ENCODE assay signal across 11 mouse cellular contexts in the genomic region with DNA sequence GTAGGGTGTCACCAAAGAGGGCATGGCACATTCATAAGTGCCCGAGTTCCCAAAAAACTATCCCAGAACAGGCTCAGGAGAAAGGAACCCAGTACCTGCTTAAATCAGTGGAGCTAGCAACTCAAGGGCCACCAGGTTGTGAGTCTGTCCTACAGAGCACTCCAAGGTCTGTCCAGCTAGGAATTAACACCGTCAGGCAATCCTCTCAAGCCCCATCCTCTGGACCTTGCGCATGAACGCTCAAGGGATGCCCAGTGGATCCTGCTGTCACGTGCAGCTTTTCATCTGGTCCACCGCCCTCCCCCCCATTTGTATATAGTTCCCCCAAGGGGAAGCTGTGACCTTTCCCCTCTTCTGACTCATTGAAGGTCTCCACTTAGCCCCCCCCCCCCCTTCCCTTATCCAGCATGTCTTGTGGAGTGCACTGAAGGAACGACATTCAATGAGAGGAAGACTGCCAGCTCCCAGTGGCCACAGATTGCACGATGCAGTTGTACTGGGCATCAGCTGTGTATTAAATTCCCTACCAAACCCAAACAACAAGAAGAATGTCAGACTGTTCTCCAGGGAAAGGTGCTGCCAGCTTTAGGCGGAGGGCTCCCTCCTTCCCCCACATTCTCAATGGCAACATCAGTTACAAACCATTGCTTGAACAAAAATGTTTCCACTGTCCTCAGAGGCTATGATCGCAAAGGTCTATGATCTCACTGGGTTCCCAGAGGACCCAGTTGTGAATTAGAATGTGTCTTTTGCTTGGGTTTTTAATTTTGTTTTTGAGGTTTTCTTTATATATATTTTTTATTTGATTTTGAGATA.
DNase-seq lines count a peak whose midpoint lies in the region; ATAC-seq lines count a peak whose summit lies in the region.
"Had no signal": no experiment of that assay in that cellular context is flagged by ENCODE, and none has a peak within 500 bp of the region (broad histone marks: within the 10 kb centered on the region; RNA-seq: fewer than 3 reads in every experiment).

No protein-coding gene starts in this region.

- no peak overlapping the region for H3K27ac ChIP-seq in kidney, embryonic 16.5 days (ENCODE audit: low read length)
- H3K27ac ChIP-seq: hindbrain, embryonic 15.5 days had no signal

- H3K4me1 ChIP-seq in kidney, embryonic 16.5 days (ENCODE audit: insufficient read depth, low read length): 0 out of 2 replicates have a peak, but pooled peaks cover 2% of the 10 kb centered on the region

- H3K9ac ChIP-seq in kidney, embryonic 16.5 days (replicated peaks; ENCODE audit: low read length): no peak overlapping the region
- H3K9ac ChIP-seq: hindbrain, embryonic 15.5 days had no signal

- H3K36me3 ChIP-seq in kidney, embryonic 16.5 days (ENCODE audit: insufficient read depth, low read length): peaks cover 15% of the 10 kb centered on the region

- DNase-seq in adrenal gland, postnatal 14 days: peak; percentile 48
- no peak for DNase-seq in adrenal gland, adult 18-20 months (ENCODE audit: low spot score in 2 of 2)
- peak; percentile 28 for DNase-seq in kidney, adult 11 months
- DNase-seq in kidney, adult 9 months: no peak
- peak; percentile 32 for DNase-seq in 3T3-L1 (ENCODE audit: low read depth, low spot score)
- no peak for DNase-seq in left cerebral cortex, adult 9 months (ENCODE audit: low spot score in 2 of 2)
- DNase-seq: B cell, adult 2 months had no signal

- no peaks in the 10 kb centered on the region for H3K27me3 ChIP-seq in kidney, embryonic 16.5 days (ENCODE audit: insufficient read depth, low read length)
- H3K27me3 ChIP-seq: hindbrain, embryonic 15.5 days had no signal

- no peaks in the 10 kb centered on the region for H3K9me3 ChIP-seq in kidney, embryonic 16.5 days (ENCODE audit: low read length)
- H3K9me3 ChIP-seq: hindbrain, embryonic 15.5 days had no signal

- 52% methylated on average over 10 of the region's 10 CpGs for WGBS in kidney, embryonic 16.5 days

- 0 out of 2 replicates have a peak, but pooled peaks have one; percentile 46 for ATAC-seq in kidney, embryonic 16.5 days (ENCODE audit: low FRiP score, low TSS enrichment)
- ATAC-seq in CD4-positive, CD25-positive, alpha-beta regulatory T cell, adult 4 months: no peak
- ATAC-seq: midbrain, embryonic 16.5 days had no signal

- H3K4me2 ChIP-seq in kidney, embryonic 16.5 days (replicated peaks; ENCODE audit: low read depth, low read length): no peak overlapping the region
- H3K4me2 ChIP-seq: hindbrain, embryonic 15.5 days had no signal

- H3K4me3 ChIP-seq in kidney, embryonic 16.5 days (ENCODE audit: low read length): no peak overlapping the region
- H3K4me3 ChIP-seq: hindbrain, embryonic 15.5 days had no signal

Comparison
In these comparisons a context has a peak if more than half of its experiments do, and no peak if none do; other contexts are left out.
1. DNase-seq: peak in adrenal gland, postnatal 14 days (single experiment), kidney, adult 11 months (single experiment) and 3T3-L1 (single experiment); none in adrenal gland, adult 18-20 months (0 of 2), kidney, adult 9 months (single experiment) and left cerebral cortex, adult 9 months (0 of 2).